ENCODE assay signal across 21 mouse cellular contexts in genomic region chr2:30736236-30736635, GRCm38 (mm10).
DNase-seq lines count a peak whose midpoint lies in the region; ATAC-seq and TF ChIP-seq lines count a peak whose summit lies in the region.
"Had no signal": no experiment of that assay in that cellular context is flagged by ENCODE, and none has a peak within 500 bp of the region (broad histone marks: within the 10 kb centered on the region; RNA-seq: fewer than 3 reads in every experiment).

No protein-coding gene starts in this region.

- H3K27me3 ChIP-seq in embryonic facial prominence, embryonic 10.5 days (replicated peaks; ENCODE audit: low read depth, poor library complexity, severe bottlenecking), result no peaks in the 10 kb centered on the region
- no peaks in the 10 kb centered on the region for H3K27me3 ChIP-seq in forebrain, embryonic 15.5 days
- no peaks in the 10 kb centered on the region for H3K27me3 ChIP-seq in neural tube, embryonic 14.5 days (ENCODE audit: control insufficient read depth, insufficient read depth, low read length)
- no peaks in the 10 kb centered on the region; the same call in 1 of the 2 replicates for H3K27me3 ChIP-seq in liver, embryonic 12.5 days (replicated peaks)
- H3K27me3 ChIP-seq: embryonic facial prominence, embryonic 15.5 days; heart, embryonic 13.5 days; kidney, embryonic 15.5 days; liver, embryonic 15.5 days had no signal

- no peak for TF ChIP-seq CTCF in layer of hippocampus, adult 2 months (conservative IDR thresholded peaks at IDR 0.05)

- H3K27ac ChIP-seq in layer of hippocampus, adult 2 months, result peak overlapping the region; percentile 28
- H3K27ac ChIP-seq in embryonic facial prominence, embryonic 10.5 days (replicated peaks), result 0 out of 2 replicates have a peak overlapping the region, but pooled peaks have one; percentile 19
- peak overlapping the region; percentile 87 for H3K27ac ChIP-seq in forebrain, embryonic 15.5 days (replicated peaks)
- H3K27ac ChIP-seq in neural tube, embryonic 14.5 days (ENCODE audit: low read depth, low read length), result peak overlapping the region; percentile 18
- H3K27ac ChIP-seq in liver, embryonic 12.5 days, result no peak overlapping the region
- H3K27ac ChIP-seq: embryonic facial prominence, embryonic 15.5 days; gastrocnemius, adult 2 months; heart, embryonic 13.5 days; kidney, embryonic 15.5 days; liver, embryonic 15.5 days; macrophage had no signal

- H3K4me3 ChIP-seq in layer of hippocampus, adult 2 months, result no peak overlapping the region
- no peak overlapping the region for H3K4me3 ChIP-seq in embryonic facial prominence, embryonic 10.5 days
- no peak overlapping the region for H3K4me3 ChIP-seq in forebrain, embryonic 15.5 days
- no peak overlapping the region for H3K4me3 ChIP-seq in neural tube, embryonic 14.5 days (ENCODE audit: low read depth, low read length)
- H3K4me3 ChIP-seq in liver, embryonic 12.5 days, result no peak overlapping the region
- H3K4me3 ChIP-seq: embryonic facial prominence, embryonic 15.5 days; gastrocnemius, adult 2 months; heart, embryonic 13.5 days; kidney, embryonic 15.5 days; liver, embryonic 15.5 days had no signal

- no peak overlapping the region for H3K9ac ChIP-seq in forebrain, embryonic 15.5 days (replicated peaks)
- no peak overlapping the region for H3K9ac ChIP-seq in neural tube, embryonic 14.5 days (replicated peaks; ENCODE audit: low read depth, low read length)
- no peak overlapping the region for H3K9ac ChIP-seq in liver, embryonic 12.5 days
- H3K9ac ChIP-seq: embryonic facial prominence, embryonic 15.5 days; heart, embryonic 13.5 days; kidney, embryonic 15.5 days; liver, embryonic 15.5 days had no signal

- no peak for ATAC-seq in forebrain, embryonic 15.5 days (replicated peaks)
- no peak for ATAC-seq in neural tube, embryonic 14.5 days (ENCODE audit: low read depth)
- no peak for ATAC-seq in liver, embryonic 12.5 days
- ATAC-seq: intestine, embryonic 16.5 days had no signal

- 56% methylated on average over 2 of the region's 2 CpGs for WGBS in embryonic facial prominence, embryonic 10.5 days
- 46% methylated on average over 2 of the region's 2 CpGs for WGBS in forebrain, embryonic 15.5 days
- WGBS in neural tube, embryonic 14.5 days, result 51% methylated on average over 2 of the region's 2 CpGs
- 39% methylated on average over 2 of the region's 2 CpGs for WGBS in liver, embryonic 12.5 days (ENCODE audit: insufficient replicate concordance)

- no peak for DNase-seq in layer of hippocampus, adult 2 months (ENCODE audit: low spot score in 2 of 2)
- no peak for DNase-seq in layer of hippocampus, adult 18-20 months (ENCODE audit: low spot score in 2 of 2)
- no peak for DNase-seq in embryonic facial prominence, embryonic 10.5 days (ENCODE audit: low spot score)
- DNase-seq in retina, postnatal 1 day, result no peak
- DNase-seq: adrenal gland, adult 8-10 months; cerebellum, adult 11 months; cerebellum, postnatal 10 days; embryo, embryonic 11 days; gastrocnemius, adult 2 months; kidney, postnatal 4 days; thymus, postnatal 14 days had no signal

- peaks cover 20% of the 10 kb centered on the region for H3K4me1 ChIP-seq in embryonic facial prominence, embryonic 10.5 days
- peaks cover 33% of the 10 kb centered on the region for H3K4me1 ChIP-seq in forebrain, embryonic 15.5 days
- 0 out of 2 replicates have a peak, but pooled peaks cover 5% of the 10 kb centered on the region for H3K4me1 ChIP-seq in neural tube, embryonic 14.5 days (ENCODE audit: control insufficient read depth, insufficient read depth, low read length)
- H3K4me1 ChIP-seq in liver, embryonic 12.5 days, result peaks cover 8% of the 10 kb centered on the region
- H3K4me1 ChIP-seq: liver, embryonic 15.5 days had no signal

- H3K9me3 ChIP-seq in embryonic facial prominence, embryonic 10.5 days, result no peaks in the 10 kb centered on the region
- no peaks in the 10 kb centered on the region for H3K9me3 ChIP-seq in forebrain, embryonic 15.5 days
- no peaks in the 10 kb centered on the region for H3K9me3 ChIP-seq in neural tube, embryonic 14.5 days (ENCODE audit: control insufficient read depth, low read length)
- H3K9me3 ChIP-seq in liver, embryonic 12.5 days (replicated peaks), result no peaks in the 10 kb centered on the region
- H3K9me3 ChIP-seq: embryonic facial prominence, embryonic 15.5 days; heart, embryonic 13.5 days; liver, embryonic 15.5 days had no signal

- H3K4me2 ChIP-seq in forebrain, embryonic 15.5 days (replicated peaks), result no peak overlapping the region
- no peak overlapping the region for H3K4me2 ChIP-seq in neural tube, embryonic 14.5 days (ENCODE audit: low read depth, low read length)
- H3K4me2 ChIP-seq in liver, embryonic 12.5 days, result no peak overlapping the region
- H3K4me2 ChIP-seq: embryonic facial prominence, embryonic 15.5 days; heart, embryonic 13.5 days; kidney, embryonic 15.5 days; liver, embryonic 15.5 days; midbrain, embryonic 11.5 days had no signal

- no peaks in the 10 kb centered on the region for H3K36me3 ChIP-seq in embryonic facial prominence, embryonic 10.5 days (replicated peaks)
- H3K36me3 ChIP-seq in forebrain, embryonic 15.5 days, result no peaks in the 10 kb centered on the region
- H3K36me3 ChIP-seq in neural tube, embryonic 14.5 days (ENCODE audit: control insufficient read depth, insufficient read depth, low read length), result no peaks in the 10 kb centered on the region
- no peaks in the 10 kb centered on the region for H3K36me3 ChIP-seq in liver, embryonic 12.5 days
- H3K36me3 ChIP-seq: embryonic facial prominence, embryonic 15.5 days; heart, embryonic 13.5 days; kidney, embryonic 15.5 days; liver, embryonic 15.5 days had no signal
